Mouse (Mus musculus): ENCODE data around the gene Mical2. TPM values are rescaled to one million over a fixed set of nuclear protein-coding genes. Genes with fewer than 3 reads are reported as not detected.

Mical2 gene
- polyA plus RNA-seq, 1 experiment from 2014 or later, result 156 TPM

DNA sequence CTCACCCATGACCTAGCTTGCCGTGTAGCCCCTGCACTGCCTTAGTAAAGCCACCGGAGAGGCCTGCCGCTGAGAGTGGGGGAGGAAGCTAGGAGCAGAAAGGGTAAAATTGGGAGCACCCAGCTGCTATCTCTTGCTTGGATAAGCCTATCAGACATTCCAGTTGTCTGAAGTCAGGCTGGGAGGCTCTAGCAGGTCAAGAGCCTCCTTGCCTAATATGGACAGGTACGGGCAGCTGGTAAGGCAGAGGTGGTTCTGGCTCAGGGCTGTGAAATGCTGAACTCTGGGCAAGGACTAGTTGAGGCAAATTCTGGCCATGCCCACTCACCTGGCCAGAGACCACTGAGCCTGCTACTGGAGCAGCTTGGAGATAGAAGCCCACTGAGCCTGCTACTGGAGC lies 51.2 kb downstream of the Mical2 start:
- peak overlapping the region; percentile 5; the same call in 1 of the 2 replicates for H3K4me2 ChIP-seq
- no peaks in the 10 kb centered on the region for H3K9me3 ChIP-seq (replicated peaks)
- H3K27me3 ChIP-seq (replicated peaks), result no peaks in the 10 kb centered on the region
- H3K4me1 ChIP-seq (replicated peaks), result peaks cover 96% of the 10 kb centered on the region
- no peak overlapping the region for H3K4me3 ChIP-seq
- H3K27ac ChIP-seq (ENCODE audit: poor library complexity, severe bottlenecking), result peak overlapping the region; percentile 99
- H3K9ac ChIP-seq, result peak overlapping the region; percentile 70
- WGBS, result 11% methylated on average over 4 of the region's 4 CpGs
- peaks cover 50% of the 10 kb centered on the region for H3K36me3 ChIP-seq
- peak; percentile 72 for ATAC-seq (ENCODE audit: insufficient number of reproducible peaks, low FRiP score)

- Histone ChIP-seq H3K9ac (no peak overlapping the region), H3K4me1 (replicated peaks) (peaks cover 93% of the 10 kb centered on the region), H3K36me3 (peaks cover 48% of the 10 kb centered on the region), H3K27ac (ENCODE audit: poor library complexity, severe bottlenecking) (peak overlapping the region; percentile 83), H3K27me3 (replicated peaks) (no peaks in the 10 kb centered on the region), H3K4me2 (no peak overlapping the region), H3K9me3 (replicated peaks) (no peaks in the 10 kb centered on the region), H3K4me3 (no peak overlapping the region)
- 45% methylated on average over 4 of the region's 4 CpGs for WGBS
- no peak for ATAC-seq (ENCODE audit: insufficient number of reproducible peaks, low FRiP score)
Observed at GRCm38 (mm10) chr7:112278648-112279047, 53.0 kb downstream of the Mical2 start.

- H3K4me1 ChIP-seq (replicated peaks), result peaks cover 91% of the 10 kb centered on the region
- H3K36me3 ChIP-seq, result peaks cover 31% of the 10 kb centered on the region
- no peaks in the 10 kb centered on the region for H3K9me3 ChIP-seq (replicated peaks)
- 0 out of 2 replicates have a peak overlapping the region, but pooled peaks have one; percentile 19 for H3K9ac ChIP-seq
- 23% methylated on average over 3 of the region's 3 CpGs for WGBS
- no peak overlapping the region for H3K4me3 ChIP-seq
- ATAC-seq (ENCODE audit: insufficient number of reproducible peaks, low FRiP score), result peak; percentile 49; the same call in 1 of the 2 replicates
- H3K27me3 ChIP-seq (replicated peaks), result no peaks in the 10 kb centered on the region
- H3K4me2 ChIP-seq, result no peak overlapping the region
- H3K27ac ChIP-seq (ENCODE audit: poor library complexity, severe bottlenecking), result peak overlapping the region; percentile 83
Observed at GRCm38 (mm10) chr7:112280474-112280873, 54.8 kb downstream of the Mical2 start.

- no peak overlapping the region for H3K9ac ChIP-seq
- H3K4me3 ChIP-seq, result no peak overlapping the region
- peak overlapping the region; percentile 34 for H3K27ac ChIP-seq (ENCODE audit: poor library complexity, severe bottlenecking)
- no peak for ATAC-seq (ENCODE audit: insufficient number of reproducible peaks, low FRiP score)
- H3K4me2 ChIP-seq, result no peak overlapping the region
- H3K9me3 ChIP-seq (replicated peaks), result no peaks in the 10 kb centered on the region
- 73% methylated on average over 9 of the region's 9 CpGs for WGBS
- H3K4me1 ChIP-seq (replicated peaks), result peaks cover 93% of the 10 kb centered on the region
- no peaks in the 10 kb centered on the region for H3K27me3 ChIP-seq (replicated peaks)
- peaks cover 44% of the 10 kb centered on the region for H3K36me3 ChIP-seq
Observed at GRCm38 (mm10) chr7:112283606-112284310, 58.1 kb downstream of the Mical2 start.

- peak overlapping the region; percentile 61 for H3K27ac ChIP-seq (ENCODE audit: poor library complexity, severe bottlenecking)
- ATAC-seq (ENCODE audit: insufficient number of reproducible peaks, low FRiP score), result no peak
- H3K4me2 ChIP-seq, result no peak overlapping the region
- H3K9me3 ChIP-seq (replicated peaks), result no peaks in the 10 kb centered on the region
- peaks cover 93% of the 10 kb centered on the region for H3K4me1 ChIP-seq (replicated peaks)
- no peak overlapping the region for H3K4me3 ChIP-seq
- peaks cover 38% of the 10 kb centered on the region for H3K36me3 ChIP-seq
- WGBS, result 79% methylated on average over 8 of the region's 8 CpGs
- H3K9ac ChIP-seq, result no peak overlapping the region; the same call in 1 of the 2 replicates
- no peaks in the 10 kb centered on the region for H3K27me3 ChIP-seq (replicated peaks)
Observed at GRCm38 (mm10) chr7:112285573-112285972, 59.9 kb downstream of the Mical2 start.

DNA sequence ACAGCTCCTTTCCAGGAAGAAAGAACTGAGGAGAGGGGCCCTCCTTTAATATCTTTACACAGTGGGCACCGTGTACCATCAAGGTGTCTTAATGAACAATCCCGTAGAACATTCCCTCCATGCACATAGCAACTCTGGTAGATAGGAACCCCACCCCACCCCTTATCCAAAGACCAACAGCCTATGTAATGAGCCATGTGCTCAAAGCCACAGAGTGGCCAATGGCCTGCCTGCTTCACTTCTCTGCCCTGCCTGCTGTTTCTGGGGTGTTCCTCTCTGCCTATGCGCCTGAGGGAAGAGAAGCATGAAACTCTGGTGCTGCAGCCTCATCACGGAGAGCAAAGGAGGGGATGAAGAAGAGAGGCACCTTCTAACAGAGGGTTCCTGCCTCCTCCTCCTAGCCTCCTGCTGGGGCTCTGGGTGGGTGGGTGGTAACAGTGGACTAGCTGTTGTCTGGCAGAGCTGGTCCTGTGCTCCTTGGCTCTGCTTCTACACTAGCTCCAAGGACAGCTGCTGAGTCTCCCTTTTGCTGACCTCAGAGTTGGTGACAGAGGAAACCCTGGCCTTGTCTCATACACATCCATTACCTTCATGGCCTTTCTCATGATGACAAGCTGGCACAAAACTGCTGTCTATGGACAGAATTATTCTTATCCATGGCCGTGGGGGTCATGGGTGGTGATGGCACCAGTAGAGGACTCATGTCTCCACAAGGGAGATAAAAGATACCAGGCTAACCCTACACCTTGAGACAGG lies 62.9 kb downstream of the Mical2 start:
- 63% methylated on average over 5 of the region's 5 CpGs for WGBS
- Histone ChIP-seq H3K9me3 (replicated peaks) (no peaks in the 10 kb centered on the region), H3K4me2 (no peak overlapping the region), H3K4me3 (no peak overlapping the region), H3K27ac (ENCODE audit: poor library complexity, severe bottlenecking) (peak overlapping the region; percentile 97), H3K27me3 (replicated peaks) (no peaks in the 10 kb centered on the region), H3K36me3 (peaks cover 14% of the 10 kb centered on the region), H3K9ac (peak overlapping the region; percentile 51), H3K4me1 (replicated peaks) (peaks cover 89% of the 10 kb centered on the region)
- no peak for ATAC-seq (ENCODE audit: insufficient number of reproducible peaks, low FRiP score)

DNA sequence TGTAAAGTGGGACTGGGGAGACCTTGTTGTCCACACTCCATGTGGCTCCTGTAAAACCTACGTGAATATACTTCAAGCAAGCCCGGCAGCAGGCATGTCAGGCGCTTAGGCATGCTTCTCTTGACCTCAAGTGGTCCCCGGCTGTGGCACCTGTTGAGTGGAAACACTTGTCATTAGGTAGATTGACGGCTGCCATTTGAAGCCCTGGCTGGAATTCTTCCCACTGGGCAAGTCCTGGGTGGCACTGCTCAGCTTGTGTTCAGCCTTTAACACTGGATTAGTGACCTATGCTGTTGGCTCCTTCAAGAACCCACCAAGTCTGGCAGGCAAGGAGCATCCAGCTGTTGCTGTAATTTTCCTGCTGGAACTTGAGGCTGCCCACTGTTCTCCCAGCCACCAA lies 63.9 kb downstream of the Mical2 start:
- Histone ChIP-seq H3K4me1 (replicated peaks) (peaks cover 91% of the 10 kb centered on the region), H3K9ac (peak overlapping the region; percentile 51), H3K36me3 (peaks cover 14% of the 10 kb centered on the region), H3K4me2 (no peak overlapping the region), H3K27me3 (replicated peaks) (no peaks in the 10 kb centered on the region), H3K4me3 (no peak overlapping the region), H3K27ac (ENCODE audit: poor library complexity, severe bottlenecking) (peak overlapping the region; percentile 97), H3K9me3 (replicated peaks) (no peaks in the 10 kb centered on the region)
- WGBS, result 36% methylated on average over 5 of the region's 5 CpGs
- peak; percentile 22; the same call in 1 of the 2 replicates for ATAC-seq (ENCODE audit: insufficient number of reproducible peaks, low FRiP score)

DNA sequence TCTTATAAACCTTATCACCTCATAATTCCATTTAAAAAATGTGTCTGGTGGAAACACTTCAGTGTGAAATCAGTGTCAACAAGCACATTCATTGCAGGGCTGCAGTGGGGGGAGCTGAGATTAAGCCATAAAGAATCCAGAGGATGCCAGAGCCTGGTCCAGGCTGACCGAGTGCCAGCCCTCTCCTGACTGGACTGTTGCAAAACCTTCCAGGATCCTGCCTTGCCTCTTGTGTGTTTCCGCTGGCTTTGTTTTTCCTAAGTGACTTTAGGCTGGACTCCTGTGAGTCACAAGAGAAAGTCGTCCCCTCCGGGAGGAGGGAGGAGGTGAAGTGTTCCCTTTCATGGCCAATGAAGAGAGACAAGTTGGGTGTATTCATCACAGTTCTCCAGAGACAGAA lies 64.3 kb downstream of the Mical2 start:
- no peak overlapping the region for H3K4me3 ChIP-seq
- 12% methylated on average over 4 of the region's 4 CpGs for WGBS
- H3K27ac ChIP-seq (ENCODE audit: poor library complexity, severe bottlenecking), result peak overlapping the region; percentile 97
- peaks cover 14% of the 10 kb centered on the region for H3K36me3 ChIP-seq
- H3K27me3 ChIP-seq (replicated peaks), result no peaks in the 10 kb centered on the region
- peak overlapping the region; percentile 51; the same call in 1 of the 2 replicates for H3K9ac ChIP-seq
- ATAC-seq (ENCODE audit: insufficient number of reproducible peaks, low FRiP score), result peak; percentile 77
- no peak overlapping the region for H3K4me2 ChIP-seq
- peaks cover 92% of the 10 kb centered on the region for H3K4me1 ChIP-seq (replicated peaks)
- H3K9me3 ChIP-seq (replicated peaks), result no peaks in the 10 kb centered on the region

DNA sequence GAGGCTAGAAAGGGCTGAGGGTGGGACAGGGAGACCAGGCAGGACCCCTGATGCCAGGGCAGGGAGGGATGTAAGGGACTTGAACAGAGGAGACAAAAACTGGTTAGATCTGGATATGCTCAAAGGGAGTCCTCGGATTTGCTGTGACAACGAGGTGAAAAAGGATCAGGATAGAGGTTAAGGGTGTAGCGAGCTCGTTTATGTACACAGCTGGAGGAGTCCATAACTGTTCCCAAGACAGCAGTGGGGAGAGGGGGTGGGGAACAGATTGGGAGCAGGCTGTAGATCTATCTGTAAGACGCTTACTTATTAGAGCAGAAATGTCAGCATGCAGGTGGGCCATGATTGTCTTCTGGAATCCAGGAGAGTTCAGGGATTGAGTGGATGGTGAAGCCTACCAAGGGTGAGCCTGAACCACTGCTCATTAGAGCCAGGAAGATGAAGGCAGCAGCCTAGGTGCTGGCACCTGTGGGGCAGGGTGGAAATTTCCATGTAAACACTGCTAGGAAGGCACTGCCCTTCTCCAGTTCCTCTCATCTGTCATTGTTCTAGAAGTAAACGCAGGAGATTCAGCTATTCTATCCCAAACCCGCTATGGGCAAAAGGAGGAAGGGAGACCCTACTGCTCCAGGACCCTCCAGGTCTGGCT lies 67.9 kb downstream of the Mical2 start:
- Histone ChIP-seq H3K27ac (ENCODE audit: poor library complexity, severe bottlenecking) (peak overlapping the region; percentile 99), H3K36me3 (peaks cover 12% of the 10 kb centered on the region; the same call in 1 of the 2 replicates), H3K4me1 (replicated peaks) (peaks cover 94% of the 10 kb centered on the region), H3K4me3 (no peak overlapping the region), H3K4me2 (no peak overlapping the region), H3K9me3 (replicated peaks) (no peaks in the 10 kb centered on the region), H3K27me3 (replicated peaks) (no peaks in the 10 kb centered on the region), H3K9ac (peak overlapping the region; percentile 49; the same call in 1 of the 2 replicates)
- ATAC-seq (ENCODE audit: insufficient number of reproducible peaks, low FRiP score), result no peak
- 59% methylated on average over 7 of the region's 7 CpGs for WGBS

GRCm38 (mm10) chr7:112295426-112296221 lies 70.0 kb downstream of the Mical2 start:
- Histone ChIP-seq H3K4me1 (replicated peaks) (peaks cover 94% of the 10 kb centered on the region), H3K9ac (peak overlapping the region; percentile 39; the same call in 1 of the 2 replicates)

More at GRCm38 (mm10) chr7:112295426-112296221, 70.0 kb downstream of the Mical2 start:
- no peaks in the 10 kb centered on the region for H3K27me3 ChIP-seq (replicated peaks)
- WGBS, result 54% methylated on average over 8 of the region's 8 CpGs
- no peak overlapping the region for H3K4me2 ChIP-seq
- H3K27ac ChIP-seq (ENCODE audit: poor library complexity, severe bottlenecking), result peak overlapping the region; percentile 99
- H3K4me3 ChIP-seq, result no peak overlapping the region
- peaks cover 19% of the 10 kb centered on the region for H3K36me3 ChIP-seq
- H3K9me3 ChIP-seq (replicated peaks), result no peaks in the 10 kb centered on the region
- ATAC-seq (ENCODE audit: insufficient number of reproducible peaks, low FRiP score), result no peak
